Mouse (Mus musculus) thymus, postnatal 36 days (tissue): ENCODE measurements around the gene 9230102O04Rik.

Source experiments
- DNase-seq, 2 experiments: peaks; one replicate each; pipeline ENCODE4 v3.0.0; 2022; ENCODE audit warnings: mixed read lengths in 2 of 2

The 9230102O04Rik gene

GRCm38 (mm10) chr2:9884533-9885216, 4.7 kb downstream of the 9230102O04Rik start:
- no peak for DNase-seq

- no peak for DNase-seq
Measured at GRCm38 (mm10) chr2:9883803-9884532, 5.4 kb downstream of the 9230102O04Rik start.

GRCm38 (mm10) chr2:9882926-9883802, 6.2 kb downstream of the 9230102O04Rik start:
- DNase-seq, result peak in 1 of 2 experiments; percentile 40

GRCm38 (mm10) chr2:9882371-9882925, 6.9 kb downstream of the 9230102O04Rik start:
- DNase-seq, result peak; percentile 41 to 47

GRCm38 (mm10) chr2:9881611-9882023, 7.7 kb downstream of the 9230102O04Rik start:
- peak; percentile 21 to 42 for DNase-seq

GRCm38 (mm10) chr2:9881051-9881591, 8.2 kb downstream of the 9230102O04Rik start, which contains the start of gene 4930412O13Rik:
TSS of gene 4930412O13Rik (plus strand) at chr2:9881252.
- DNase-seq, result peak in 1 of 2 experiments; percentile 42

GRCm38 (mm10) chr2:9880271-9880670, 9.1 kb downstream of the 9230102O04Rik start:
- DNase-seq, result no peak

GRCm38 (mm10) chr2:9879493-9879892, 9.8 kb downstream of the 9230102O04Rik start:
- DNase-seq, result peak; percentile 95 to 97

GRCm38 (mm10) chr2:9879092-9879491, 10.2 kb downstream of the 9230102O04Rik start:
- no peak for DNase-seq

- DNase-seq, result peak; percentile 84 to 89
Measured at GRCm38 (mm10) chr2:9878564-9879081, 10.7 kb downstream of the 9230102O04Rik start.

GRCm38 (mm10) chr2:9877966-9878563, 11.3 kb downstream of the 9230102O04Rik start:
- peak; percentile 61 to 64 for DNase-seq

GRCm38 (mm10) chr2:9877326-9877690, 12.0 kb downstream of the 9230102O04Rik start:
- DNase-seq, result no peak

- DNase-seq, result peak; percentile 64
Measured at GRCm38 (mm10) chr2:9876621-9877325, 12.6 kb downstream of the 9230102O04Rik start.

- DNase-seq, result peak; percentile 60 to 68
Measured at GRCm38 (mm10) chr2:9875676-9876357, 13.5 kb downstream of the 9230102O04Rik start.

GRCm38 (mm10) chr2:9875220-9875619, 14.1 kb downstream of the 9230102O04Rik start:
- no peak for DNase-seq

GRCm38 (mm10) chr2:9874467-9875219, 14.7 kb downstream of the 9230102O04Rik start:
- DNase-seq, result peak; percentile 26 to 59

GRCm38 (mm10) chr2:9873757-9874156, 15.6 kb downstream of the 9230102O04Rik start:
- no peak for DNase-seq

GRCm38 (mm10) chr2:9872682-9873081, 16.7 kb downstream of the 9230102O04Rik start:
- peak; percentile 46 for DNase-seq

GRCm38 (mm10) chr2:9871798-9872197, 17.5 kb downstream of the 9230102O04Rik start:
- peak in 1 of 2 experiments; percentile 44 for DNase-seq
